ENCODE assay signal across 24 mouse cellular contexts in genomic region chr5:28406662-28407061, GRCm38 (mm10).
"Had no signal": no experiment of that assay in that cellular context is flagged by ENCODE, and none has a peak within 500 bp of the region (broad histone marks: within the 10 kb centered on the region; RNA-seq: fewer than 3 reads in every experiment).

No protein-coding gene starts in this region.

- H3K27ac ChIP-seq: heart, embryonic 10.5 days; hindbrain, embryonic 13.5 days; hindbrain, embryonic 15.5 days; hindbrain, postnatal 0 days; kidney, embryonic 15.5 days; kidney, postnatal 0 days; layer of hippocampus, adult 2 months; left cerebral cortex, adult 2 months; limb, embryonic 10.5 days; limb, embryonic 12.5 days; liver, embryonic 13.5 days; liver, embryonic 15.5 days had no signal

- DNase-seq: gastrocnemius, postnatal 14 days; gastrocnemius, postnatal 36 days; heart, adult 18-20 months; heart, postnatal 10 days; heart, postnatal 36 days; kidney, adult 18-20 months; kidney, adult 9 months; kidney, postnatal 14 days; kidney, postnatal 4 days; liver; liver, embryonic 13.5 days had no signal

- H3K27me3 ChIP-seq: heart, embryonic 12.5 days; hindbrain, embryonic 13.5 days; hindbrain, embryonic 15.5 days; kidney, embryonic 15.5 days; limb, embryonic 12.5 days; liver, embryonic 13.5 days; liver, embryonic 15.5 days had no signal

- H3K4me3 ChIP-seq: heart, embryonic 10.5 days; heart, embryonic 12.5 days; hindbrain, embryonic 13.5 days; hindbrain, embryonic 15.5 days; kidney, embryonic 15.5 days; layer of hippocampus, adult 2 months; left cerebral cortex, adult 2 months; limb, embryonic 10.5 days; limb, embryonic 12.5 days; liver, embryonic 13.5 days; liver, embryonic 15.5 days had no signal

- ATAC-seq: hindbrain, postnatal 0 days had no signal

- H3K4me1 ChIP-seq: kidney, embryonic 15.5 days; limb, embryonic 10.5 days; limb, embryonic 12.5 days; liver, embryonic 13.5 days; liver, embryonic 15.5 days had no signal

- H3K9ac ChIP-seq: heart, embryonic 12.5 days; hindbrain, embryonic 13.5 days; hindbrain, embryonic 15.5 days; kidney, embryonic 15.5 days; limb, embryonic 12.5 days; liver, embryonic 13.5 days; liver, embryonic 15.5 days had no signal

- H3K4me2 ChIP-seq: heart, embryonic 12.5 days; hindbrain, embryonic 13.5 days; hindbrain, embryonic 15.5 days; kidney, embryonic 15.5 days; limb, embryonic 12.5 days; liver, embryonic 11.5 days; liver, embryonic 13.5 days; liver, embryonic 15.5 days had no signal

- H3K9me3 ChIP-seq: heart, embryonic 10.5 days; heart, embryonic 12.5 days; hindbrain, embryonic 13.5 days; hindbrain, embryonic 15.5 days; kidney, embryonic 15.5 days; limb, embryonic 10.5 days; limb, embryonic 12.5 days; liver, embryonic 13.5 days; liver, embryonic 15.5 days had no signal
